Comparison of ENCODE assay signal across 7 mouse cellular contexts in the genomic region with DNA sequence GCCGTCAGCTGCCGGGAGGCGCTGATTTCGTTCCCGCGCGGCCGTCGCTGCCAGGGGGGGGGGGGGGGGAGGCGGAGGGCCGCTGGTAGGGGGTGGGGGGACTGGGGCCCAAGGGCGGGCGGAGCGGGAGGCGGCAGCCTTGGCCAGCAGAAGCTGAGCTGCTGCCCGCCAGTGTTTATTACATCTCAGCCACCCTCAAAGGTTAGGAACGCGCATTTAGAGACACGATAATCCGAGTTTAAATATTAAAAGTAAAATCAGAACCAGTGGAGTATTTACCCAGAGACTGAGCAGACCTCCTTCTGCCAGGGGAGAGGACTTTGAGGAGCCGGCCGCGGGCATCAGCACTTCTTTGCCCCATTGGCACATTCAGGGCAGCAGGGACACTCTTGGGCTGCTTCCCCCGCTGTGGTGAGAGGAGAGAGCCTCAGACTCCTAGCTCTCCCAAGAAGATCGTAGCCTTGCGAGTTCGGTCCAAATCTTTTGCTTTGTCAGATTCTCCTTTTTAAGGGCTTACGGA. TPM values are rescaled to one million over a fixed set of nuclear protein-coding genes. Genes with fewer than 3 reads are reported as not detected.
A peak's percentile ranks its signal among the peaks of the same experiment; 100 is the strongest.
DNase-seq lines count a peak whose midpoint lies in the region; ATAC-seq and TF ChIP-seq lines count a peak whose summit lies in the region.

No protein-coding gene starts in this region.

- H3K4me2 ChIP-seq in forebrain, postnatal 0 days (ENCODE audit: low read depth) = peak overlapping the region; percentile 94
- peak overlapping the region; percentile 77 for H3K4me2 ChIP-seq in midbrain, embryonic 15.5 days

- H3K4me1 ChIP-seq in cortical plate, adult 2 months (ENCODE audit: control insufficient read depth, insufficient read depth, low read length) = no peaks in the 10 kb centered on the region
- 0 out of 2 replicates have a peak, but pooled peaks cover 4% of the 10 kb centered on the region for H3K4me1 ChIP-seq in forebrain, postnatal 0 days (ENCODE audit: insufficient read depth)
- H3K4me1 ChIP-seq in midbrain, embryonic 15.5 days = peaks cover 48% of the 10 kb centered on the region

- no peaks in the 10 kb centered on the region for H3K27me3 ChIP-seq in forebrain, postnatal 0 days (ENCODE audit: insufficient read depth, low read length)
- H3K27me3 ChIP-seq in midbrain, embryonic 15.5 days (replicated peaks) = no peaks in the 10 kb centered on the region

- H3K9ac ChIP-seq in forebrain, postnatal 0 days = peak overlapping the region; percentile 56
- H3K9ac ChIP-seq in midbrain, embryonic 15.5 days = peak overlapping the region; percentile 53

- H3K27ac ChIP-seq in cortical plate, adult 2 months (ENCODE audit: insufficient read depth, low read length) = 0 out of 2 replicates have a peak overlapping the region, but pooled peaks have one; percentile 10
- H3K27ac ChIP-seq in forebrain, postnatal 0 days (ENCODE audit: low read depth, low read length) = peak overlapping the region; percentile 85
- peak overlapping the region; percentile 88 for H3K27ac ChIP-seq in midbrain, embryonic 15.5 days

- TF ChIP-seq CTCF in cortical plate, adult 2 months (IDR thresholded peaks at IDR 0.05; ENCODE audit: extremely low read depth, insufficient read depth, low read length) = no peak
- no peak for TF ChIP-seq CTCF in forebrain, postnatal 0 days (IDR thresholded peaks at IDR 0.05; ENCODE audit: low read depth)

- H3K36me3 ChIP-seq in forebrain, postnatal 0 days (ENCODE audit: insufficient read depth) = no peaks in the 10 kb centered on the region
- no peaks in the 10 kb centered on the region for H3K36me3 ChIP-seq in midbrain, embryonic 15.5 days (replicated peaks)

- ATAC-seq in forebrain, postnatal 0 days = peak; percentile 38
- peak; percentile 71 for ATAC-seq in midbrain, embryonic 15.5 days (replicated peaks)

- H3K9me3 ChIP-seq in forebrain, postnatal 0 days (ENCODE audit: low read length) = no peaks in the 10 kb centered on the region
- H3K9me3 ChIP-seq in midbrain, embryonic 15.5 days = no peaks in the 10 kb centered on the region

- no peak for TF ChIP-seq POLR2A in cortical plate, adult 2 months (IDR thresholded peaks at IDR 0.05; ENCODE audit: extremely low read depth, insufficient read depth, low read length)

- peak overlapping the region; percentile 50 for H3K4me3 ChIP-seq in cortical plate, adult 2 months (ENCODE audit: insufficient read depth, low read length)
- H3K4me3 ChIP-seq in forebrain, postnatal 0 days (ENCODE audit: low read depth, low read length) = peak overlapping the region; percentile 90
- peak overlapping the region; percentile 40 for H3K4me3 ChIP-seq in midbrain, embryonic 15.5 days

- peak; percentile 37 to 60 for DNase-seq in layer of hippocampus, postnatal 10 days (ENCODE audit: low spot score in 2 of 2)
- DNase-seq in layer of hippocampus, adult 9-10 months (ENCODE audit: low spot score) = no peak
- peak; percentile 75 for DNase-seq in forebrain, postnatal 0 days
- no peak for DNase-seq in gastrocnemius, adult 8-10 months (ENCODE audit: low spot score in 2 of 2)
- DNase-seq in gastrocnemius, postnatal 4 days (ENCODE audit: low spot score in 2 of 2) = no peak

- 2% methylated on average over 26 of the region's 28 CpGs for WGBS in forebrain, postnatal 0 days
- WGBS in midbrain, embryonic 15.5 days = under 1% methylated on average over 17 of the region's 28 CpGs

RNA-seq across cellular contexts. Expression of a gene that starts 10.4 kb away (rescaled TPM):
- total RNA-seq in layer of hippocampus, postnatal 10 days (2021) = 10 to 100 TPM; 10.7 TPM
- 16.3 and 16.7 TPM in 2 replicates for polyA plus RNA-seq in cortical plate, adult 2 months (2012; rRNA removed)
- total RNA-seq in forebrain, postnatal 0 days (2014; rRNA removed) = 35.2 and 35.6 TPM in 2 replicates
- polyA plus RNA-seq in forebrain, postnatal 0 days (2015; fragmentation: Nextera tagmentation; extraction: Ambion mirVana) = 11.4 and 13.7 TPM in 2 replicates
- polyA plus RNA-seq in midbrain, embryonic 15.5 days (2015; fragmentation: Nextera tagmentation; extraction: Ambion mirVana) = 43.0 and 44.0 TPM in 2 replicates
- total RNA-seq in gastrocnemius, adult 8-10 months (2022) = not detected
- total RNA-seq in gastrocnemius, postnatal 4 days (2021) = under 1 TPM; 0.13 to 0.29 TPM

Comparison
In these comparisons a context has a peak if more than half of its experiments do, and no peak if none do; other contexts are left out.
1. DNase-seq: peak in layer of hippocampus, postnatal 10 days (2 of 2) and forebrain, postnatal 0 days (single experiment); none in layer of hippocampus, adult 9-10 months (single experiment), gastrocnemius, adult 8-10 months (0 of 2) and gastrocnemius, postnatal 4 days (0 of 2).
2. H3K27ac ChIP-seq: peak in every context shown above with its lines; median percentile 88 in midbrain, embryonic 15.5 days; 85 in forebrain, postnatal 0 days; 10 in cortical plate, adult 2 months.
3. H3K4me3 ChIP-seq: peak in every context shown above with its lines; median percentile 90 in forebrain, postnatal 0 days; 50 in cortical plate, adult 2 months; 40 in midbrain, embryonic 15.5 days.
4. RNA of a gene that starts 10.4 kb away (total RNA-seq): 35.2 to 35.6 TPM in forebrain, postnatal 0 days and 10.7 TPM in layer of hippocampus, postnatal 10 days; 0.13 to 0.29 TPM in gastrocnemius, postnatal 4 days and not detected in gastrocnemius, adult 8-10 months; every median in the first group is over 4 times any median in the second.